Comparison of ENCODE assay signal across 33 mouse cellular contexts in the genomic region with DNA sequence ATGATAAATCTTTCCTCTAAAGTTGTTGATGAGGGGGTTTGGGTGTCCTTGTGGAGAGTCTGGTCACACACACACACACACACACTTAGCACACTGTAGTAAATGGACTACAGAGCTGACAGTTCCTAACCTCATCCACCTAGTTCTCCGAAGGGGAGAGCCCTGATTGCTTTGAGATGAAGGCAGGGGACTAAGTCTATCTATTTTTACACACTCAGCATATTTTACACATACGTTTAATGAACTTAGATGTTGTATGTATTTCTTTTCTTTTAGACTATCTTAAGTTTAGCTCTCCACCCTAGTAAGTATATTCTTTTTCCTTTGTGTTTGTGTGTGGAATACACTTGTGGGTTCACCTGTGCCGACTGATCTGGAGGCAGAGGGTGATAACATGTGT.
"Had no signal": no experiment of that assay in that cellular context is flagged by ENCODE, and none has a peak within 500 bp of the region (broad histone marks: within the 10 kb centered on the region; RNA-seq: fewer than 3 reads in every experiment).

No protein-coding gene starts in this region.

- ATAC-seq: hindbrain, embryonic 16.5 days; intestine, embryonic 15.5 days; intestine, embryonic 16.5 days; intestine, postnatal 0 days had no signal

- H3K27me3 ChIP-seq: heart, embryonic 12.5 days; heart, embryonic 13.5 days; heart, embryonic 15.5 days; hindbrain, embryonic 12.5 days; hindbrain, embryonic 13.5 days; hindbrain, embryonic 15.5 days; intestine, embryonic 15.5 days; kidney, embryonic 15.5 days had no signal

- H3K27ac ChIP-seq: heart, embryonic 15.5 days; hindbrain, embryonic 10.5 days; hindbrain, embryonic 12.5 days; hindbrain, embryonic 13.5 days; hindbrain, embryonic 14.5 days; hindbrain, embryonic 15.5 days; intestine, embryonic 15.5 days; kidney, embryonic 15.5 days; kidney, postnatal 0 days had no signal

- H3K9ac ChIP-seq: heart, embryonic 12.5 days; heart, embryonic 13.5 days; heart, embryonic 15.5 days; hindbrain, embryonic 12.5 days; hindbrain, embryonic 13.5 days; hindbrain, embryonic 14.5 days; hindbrain, embryonic 15.5 days; intestine, embryonic 15.5 days; kidney, embryonic 15.5 days had no signal

- H3K36me3 ChIP-seq: heart, embryonic 12.5 days; heart, embryonic 13.5 days; heart, embryonic 15.5 days; hindbrain, embryonic 10.5 days; hindbrain, embryonic 12.5 days; hindbrain, embryonic 13.5 days; hindbrain, embryonic 15.5 days; intestine, embryonic 15.5 days; kidney, embryonic 15.5 days had no signal

- H3K4me3 ChIP-seq: heart, embryonic 12.5 days; heart, embryonic 13.5 days; heart, embryonic 15.5 days; hindbrain, embryonic 10.5 days; hindbrain, embryonic 12.5 days; hindbrain, embryonic 13.5 days; hindbrain, embryonic 15.5 days; intestine, embryonic 15.5 days; kidney, embryonic 15.5 days; layer of hippocampus, adult 2 months; left cerebral cortex, adult 2 months had no signal

- DNase-seq: heart, postnatal 10 days; heart, postnatal 14 days; heart, postnatal 36 days; heart, postnatal 4 days; kidney, adult 11 months; kidney, adult 18-20 months; kidney, adult 2 months; kidney, adult 8-10 months; kidney, adult 9 months; kidney, postnatal 10 days; kidney, postnatal 14 days; kidney, postnatal 25 days; kidney, postnatal 36 days; kidney, postnatal 4 days; layer of hippocampus, adult 9-11 months; layer of hippocampus, postnatal 36 days had no signal

- H3K9me3 ChIP-seq: heart, embryonic 12.5 days; heart, embryonic 13.5 days; heart, embryonic 15.5 days; hindbrain, embryonic 10.5 days; hindbrain, embryonic 12.5 days; hindbrain, embryonic 13.5 days; hindbrain, embryonic 15.5 days; intestine, embryonic 15.5 days; kidney, embryonic 15.5 days had no signal

- H3K4me2 ChIP-seq: heart, embryonic 11.5 days; heart, embryonic 12.5 days; heart, embryonic 13.5 days; heart, embryonic 15.5 days; hindbrain, embryonic 12.5 days; hindbrain, embryonic 13.5 days; hindbrain, embryonic 14.5 days; hindbrain, embryonic 15.5 days; intestine, embryonic 15.5 days; kidney, embryonic 15.5 days had no signal
